Mouse (Mus musculus) liver (tissue): ENCODE results near the gene Mvb12a.

Source experiments
- DNase-seq: peaks from one replicate; pipeline ENCODE4 v3.0.0-alpha.2; 2020; ENCODE audit warnings: mixed read lengths

Gene Mvb12a

DNA sequence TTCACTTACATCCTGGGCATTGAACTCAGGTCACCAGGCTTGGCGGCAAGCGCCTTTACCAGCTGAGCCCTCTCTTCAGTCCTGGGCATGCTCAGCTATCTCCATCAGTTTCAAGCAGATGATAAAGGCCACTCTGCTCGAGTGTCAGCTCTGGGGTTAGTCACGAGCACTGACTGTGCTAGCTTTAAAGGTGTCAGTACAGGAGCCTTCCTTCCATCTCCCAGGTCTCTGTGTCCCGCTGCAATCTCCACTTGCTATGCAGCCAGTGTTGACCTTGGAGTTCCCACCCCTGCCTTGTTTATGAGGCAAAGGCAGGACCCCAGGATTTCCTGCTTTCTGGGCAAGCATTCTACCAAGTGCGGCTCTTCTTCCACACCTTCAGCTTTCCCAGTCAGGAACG is 24.9 kb downstream of the Mvb12a start:
- DNase-seq: no peak

DNA sequence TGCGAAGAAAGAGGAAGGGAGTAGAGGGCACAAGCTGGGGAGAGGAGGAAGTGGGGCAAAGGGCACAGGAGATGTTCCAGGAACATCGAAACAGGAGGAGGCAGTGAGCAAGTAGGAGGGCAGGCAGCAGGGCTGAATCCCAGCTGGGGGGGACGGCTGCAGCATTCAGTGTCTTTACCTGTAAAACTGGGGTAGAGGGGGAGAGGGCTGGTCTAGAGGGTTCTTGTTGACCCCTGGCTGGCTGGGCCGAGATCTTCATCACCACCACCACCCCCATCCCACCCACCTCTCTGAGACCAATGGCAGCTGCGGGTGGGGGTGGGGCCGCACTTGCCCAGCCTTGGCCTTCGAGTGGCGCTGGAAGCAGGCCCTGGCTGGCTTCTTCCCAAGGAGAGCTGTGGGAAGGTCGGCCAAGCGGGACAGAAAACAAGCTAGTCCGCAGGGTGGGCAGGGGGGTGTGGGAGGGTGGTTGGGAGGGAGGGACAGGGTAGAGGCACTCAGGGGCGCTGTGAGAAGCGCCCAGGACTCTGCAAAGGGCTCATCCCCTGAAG is 25.7 kb downstream of the Mvb12a start, which contains the start of gene Slc27a1:
Gene Slc27a1 (plus strand): TSS at position 496 of the 551 bp plus-strand sequence.
- no peak for DNase-seq

DNA sequence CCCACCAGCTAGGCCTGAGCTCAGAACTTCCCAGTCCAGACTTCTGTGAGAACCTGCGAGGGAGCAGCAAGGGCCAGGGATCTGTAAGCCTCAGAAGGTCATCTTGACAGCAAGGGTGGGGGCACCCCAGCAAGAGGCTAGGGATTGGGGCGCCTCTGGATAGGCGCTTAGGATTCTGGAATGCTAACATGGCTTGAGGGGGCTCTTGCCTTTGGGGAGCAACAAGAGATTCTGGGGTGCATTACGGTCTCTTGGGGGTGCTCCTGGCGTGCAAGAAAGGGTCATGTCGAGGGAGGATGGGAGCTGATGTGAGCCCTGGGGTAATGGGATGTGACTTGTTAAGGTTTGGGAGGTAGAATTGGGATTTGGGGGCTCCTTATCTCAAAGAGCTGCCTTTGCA is 26.2 kb downstream of the Mvb12a start:
- DNase-seq: no peak

DNA sequence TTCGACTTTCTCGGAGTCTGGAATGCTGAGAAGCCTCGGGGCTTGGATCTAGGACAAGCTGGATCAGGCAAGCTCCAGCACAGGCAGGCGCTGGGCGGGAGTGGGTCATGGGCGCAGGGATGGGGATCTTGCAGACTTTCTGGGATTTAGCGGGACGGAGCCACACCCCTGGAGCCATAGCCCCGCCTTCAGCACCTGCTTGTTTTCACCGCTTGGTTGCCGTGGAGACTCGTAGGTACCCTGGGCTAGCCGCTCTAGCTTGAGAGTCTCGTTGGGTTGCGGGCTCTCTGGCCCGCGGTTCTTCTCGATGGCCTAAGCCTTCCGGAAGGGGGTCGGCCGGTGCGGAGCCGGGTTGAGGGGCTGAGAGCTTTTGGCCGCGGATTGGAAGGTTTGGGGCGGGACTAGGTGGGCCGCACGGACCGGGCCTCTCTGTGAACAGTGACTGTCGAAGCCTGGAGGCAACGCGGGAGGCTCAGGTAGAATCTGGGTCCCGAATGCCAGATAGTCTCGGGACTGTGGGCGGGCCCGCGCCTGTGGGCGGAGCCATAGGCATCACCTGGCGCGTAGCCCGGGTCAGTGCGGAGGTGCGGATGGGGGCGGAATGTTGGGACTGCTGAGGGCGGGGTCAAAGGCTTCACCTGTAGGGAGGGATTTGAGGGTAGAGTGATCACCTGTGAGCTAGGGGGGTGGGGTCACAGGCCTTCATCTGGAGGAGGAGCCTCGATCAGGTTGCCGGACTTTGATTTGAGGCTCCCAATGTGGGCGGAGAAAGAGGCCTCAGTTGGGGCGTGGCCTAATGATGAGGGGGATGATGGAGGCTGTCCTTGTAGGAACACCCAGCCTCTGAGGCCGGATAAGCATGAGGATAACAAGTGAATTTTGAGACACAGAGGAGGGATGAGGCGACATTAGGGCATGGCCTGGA is 26.9 kb downstream of the Mvb12a start:
- DNase-seq: peak; percentile 79

DNA sequence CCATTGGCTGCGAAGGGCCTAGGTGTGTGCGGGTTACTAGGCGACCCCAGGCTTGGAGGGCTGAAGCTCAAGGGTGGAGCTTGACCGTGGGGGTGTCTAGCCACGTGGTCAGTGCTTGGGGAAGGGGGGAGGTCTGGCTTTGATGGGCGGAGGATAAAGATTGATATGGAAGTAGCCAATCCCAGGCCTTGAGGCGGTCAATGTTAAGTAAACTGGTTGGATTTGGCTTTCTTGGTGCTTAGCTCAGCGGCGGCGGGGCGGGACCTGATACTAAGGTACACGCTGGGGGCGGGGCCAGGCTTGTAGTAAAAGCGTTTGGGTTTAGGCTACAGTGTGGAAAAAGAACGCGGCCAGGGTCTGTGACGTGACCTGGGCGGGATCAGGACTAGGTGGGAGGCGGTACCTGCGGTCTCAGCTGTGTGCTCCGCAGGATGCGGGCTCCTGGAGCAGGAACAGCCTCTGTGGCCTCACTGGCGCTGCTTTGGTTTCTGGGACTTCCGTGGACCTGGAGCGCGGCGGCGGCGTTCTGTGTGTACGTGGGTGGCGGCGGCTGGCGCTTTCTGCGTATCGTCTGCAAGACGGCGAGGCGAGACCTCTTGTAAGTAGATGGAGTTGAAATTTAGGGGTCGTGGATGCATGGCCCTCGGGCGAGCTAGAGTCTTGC is 27.7 kb downstream of the Mvb12a start:
- peak; percentile 87 for DNase-seq

DNA sequence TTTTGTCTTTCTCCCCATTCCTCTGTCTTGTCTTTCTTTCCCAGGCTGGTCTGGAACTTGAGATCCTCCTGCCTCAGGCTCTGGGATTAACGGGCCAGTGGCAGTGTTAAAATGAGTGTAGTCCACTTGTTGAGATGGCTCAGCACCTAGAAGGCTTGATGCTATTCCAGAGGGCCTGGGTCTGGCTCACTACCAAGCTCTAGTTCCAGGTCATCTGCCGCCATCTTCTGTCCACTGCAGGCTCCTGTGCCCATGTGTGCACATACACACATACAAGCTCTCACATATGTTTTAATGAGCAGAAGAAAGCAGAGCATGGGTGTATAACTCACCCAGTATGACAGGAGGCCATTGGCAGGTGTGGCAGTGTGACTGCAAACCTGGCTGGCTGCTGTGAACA is 29.4 kb downstream of the Mvb12a start:
- DNase-seq: no peak

DNA sequence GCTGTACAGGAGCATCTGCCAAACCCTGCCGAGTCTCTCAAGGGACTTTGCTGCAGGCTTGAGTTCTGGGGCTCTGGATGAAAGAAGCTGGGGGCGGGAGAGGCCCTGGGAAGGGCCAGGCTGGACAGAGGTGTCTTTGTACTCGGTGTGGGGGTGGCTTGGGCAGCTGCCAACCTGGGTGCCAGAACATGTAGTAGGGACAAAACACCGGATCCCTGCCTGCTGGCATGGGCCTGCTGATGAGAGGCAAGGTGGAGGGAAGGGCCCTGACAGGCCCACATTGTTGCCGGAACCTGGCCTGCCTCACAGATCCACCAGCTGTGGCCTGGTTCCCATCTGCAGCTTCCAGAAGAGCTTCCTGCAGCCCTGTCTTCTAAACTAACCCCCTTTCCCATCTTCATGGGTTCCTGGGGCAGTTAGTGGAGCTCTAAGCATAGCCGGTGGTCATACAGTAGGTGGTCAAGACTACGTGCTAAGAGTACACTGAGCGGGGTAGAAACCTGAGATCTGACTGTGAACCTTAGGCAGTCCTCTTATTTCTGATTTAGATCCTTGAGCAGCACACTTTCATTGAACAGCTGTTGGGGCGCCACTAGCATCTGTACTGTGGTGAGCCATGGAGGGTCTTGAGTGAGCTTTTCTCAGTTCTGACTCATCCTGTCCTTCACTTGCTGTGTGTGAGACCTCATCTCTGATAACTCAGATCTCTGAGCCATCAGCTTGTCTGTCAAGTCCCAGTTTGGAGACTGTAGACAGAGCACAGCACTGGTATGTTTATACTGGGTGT is 30.3 kb downstream of the Mvb12a start:
- DNase-seq: no peak

DNA sequence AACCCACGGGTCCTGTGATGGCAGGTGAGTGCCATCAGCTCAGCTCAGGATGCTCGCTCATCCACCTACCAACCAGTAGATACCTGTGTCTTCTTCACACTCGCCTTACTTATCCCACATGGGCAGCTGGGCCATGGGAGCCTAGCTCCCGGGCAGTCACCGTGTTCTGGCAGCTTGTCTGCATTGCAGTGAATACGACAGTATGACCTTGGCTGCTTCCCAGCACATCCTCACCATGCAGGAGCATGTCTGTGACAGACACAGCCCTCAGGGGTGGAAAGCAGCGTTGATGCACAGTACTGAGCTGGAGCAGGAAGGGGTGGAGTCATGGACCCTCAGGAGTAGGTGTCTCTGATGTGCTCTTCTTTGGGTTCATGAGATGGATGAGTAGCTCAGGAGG is 31.7 kb downstream of the Mvb12a start:
- no peak for DNase-seq

DNA sequence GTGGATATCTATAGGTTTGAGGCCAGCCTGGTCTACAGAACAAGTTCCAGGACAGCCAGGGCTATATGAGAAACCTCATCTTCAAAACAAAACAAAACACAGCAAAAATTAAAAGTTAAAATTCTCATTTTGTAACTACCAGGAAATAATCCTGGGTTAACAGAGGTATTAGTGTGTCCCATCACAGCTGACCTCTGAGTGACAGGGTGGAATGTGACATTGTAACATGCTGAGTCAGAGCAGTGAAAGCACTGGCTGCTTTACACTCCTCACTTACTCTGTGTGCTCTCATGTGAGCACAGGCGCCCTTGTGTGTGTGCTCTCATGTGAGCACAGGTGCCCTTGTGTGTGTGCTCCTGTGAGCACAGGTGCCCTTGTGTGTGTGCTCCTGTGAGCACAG is 32.3 kb downstream of the Mvb12a start:
- no peak for DNase-seq

DNA sequence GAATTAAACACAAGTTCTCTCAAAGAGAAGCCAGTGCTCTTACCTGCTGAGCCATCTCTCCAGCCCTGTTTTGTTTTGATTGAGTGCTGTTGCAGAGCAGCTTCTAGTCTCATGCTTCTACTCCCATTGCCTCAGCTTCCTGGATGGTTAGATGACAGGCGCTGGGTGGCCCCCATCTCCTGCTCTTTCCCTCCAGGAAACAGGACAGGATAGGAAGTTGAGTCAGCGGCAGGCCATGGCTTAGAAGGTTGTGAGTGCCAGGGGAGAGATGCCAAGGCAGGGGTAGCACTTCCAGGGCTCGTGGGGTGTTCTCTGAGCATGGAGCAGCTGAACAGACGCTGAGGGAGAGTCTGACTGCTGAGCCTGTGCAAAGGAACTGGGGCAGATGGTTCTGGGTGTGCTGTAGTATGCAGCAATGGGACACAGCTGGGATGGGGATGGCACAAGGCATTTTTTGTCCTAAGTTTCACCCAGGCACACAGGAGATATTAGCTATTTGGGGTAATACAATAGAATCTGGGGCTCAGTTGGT is 35.2 kb downstream of the Mvb12a start:
- no peak for DNase-seq

DNA sequence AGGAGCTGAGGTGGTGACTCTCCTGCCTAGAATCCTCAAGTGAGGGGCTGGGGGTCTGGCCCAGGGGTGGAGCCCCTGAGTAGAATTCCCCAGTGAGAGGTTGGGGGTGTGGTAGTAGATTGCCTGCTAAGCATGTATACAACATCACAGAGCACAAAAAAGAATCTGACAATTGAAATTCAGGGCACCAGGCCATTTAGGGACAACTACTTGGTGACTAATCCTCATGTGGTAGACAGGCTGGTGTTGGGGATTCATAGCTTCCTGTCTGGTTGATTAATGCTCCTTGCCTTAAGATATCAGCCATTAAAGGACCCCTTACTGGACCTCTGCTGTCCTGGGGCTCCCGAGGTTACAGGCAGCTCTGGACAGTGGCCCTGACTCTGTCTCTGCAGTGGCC is 36.3 kb downstream of the Mvb12a start:
- DNase-seq: no peak

DNA sequence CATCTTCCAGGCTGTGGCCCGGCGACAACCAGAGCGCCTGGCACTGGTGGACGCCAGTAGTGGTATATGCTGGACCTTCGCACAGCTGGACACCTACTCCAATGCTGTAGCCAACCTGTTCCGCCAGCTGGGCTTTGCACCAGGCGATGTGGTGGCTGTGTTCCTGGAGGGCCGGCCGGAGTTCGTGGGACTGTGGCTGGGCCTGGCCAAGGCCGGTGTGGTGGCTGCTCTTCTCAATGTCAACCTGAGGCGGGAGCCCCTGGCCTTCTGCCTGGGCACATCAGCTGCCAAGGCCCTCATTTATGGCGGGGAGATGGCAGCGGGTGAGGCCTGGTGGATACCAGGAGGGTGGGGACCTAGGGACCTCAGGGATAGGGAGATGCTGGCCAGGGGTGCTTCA is 36.8 kb downstream of the Mvb12a start:
- no peak for DNase-seq

DNA sequence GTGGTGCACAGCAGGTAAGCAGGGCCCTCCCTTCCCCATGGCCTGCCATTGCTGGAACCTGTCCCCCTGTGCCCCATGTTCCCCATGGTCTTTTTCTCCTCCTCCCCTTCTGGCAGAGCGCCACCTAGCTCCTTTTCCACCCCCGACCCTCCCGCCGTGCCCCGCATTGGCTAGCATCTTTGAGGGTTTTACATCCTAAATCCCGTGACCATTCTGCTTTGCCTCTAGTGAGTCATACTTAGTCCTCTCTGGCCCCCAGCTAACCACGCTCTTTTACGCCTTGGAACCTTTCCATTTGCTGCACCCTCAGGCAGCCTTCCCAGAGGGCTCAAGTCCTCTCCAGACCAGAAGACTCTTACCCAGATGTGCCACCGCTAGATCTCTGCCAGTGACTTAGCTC is 37.5 kb downstream of the Mvb12a start:
- no peak for DNase-seq

DNA sequence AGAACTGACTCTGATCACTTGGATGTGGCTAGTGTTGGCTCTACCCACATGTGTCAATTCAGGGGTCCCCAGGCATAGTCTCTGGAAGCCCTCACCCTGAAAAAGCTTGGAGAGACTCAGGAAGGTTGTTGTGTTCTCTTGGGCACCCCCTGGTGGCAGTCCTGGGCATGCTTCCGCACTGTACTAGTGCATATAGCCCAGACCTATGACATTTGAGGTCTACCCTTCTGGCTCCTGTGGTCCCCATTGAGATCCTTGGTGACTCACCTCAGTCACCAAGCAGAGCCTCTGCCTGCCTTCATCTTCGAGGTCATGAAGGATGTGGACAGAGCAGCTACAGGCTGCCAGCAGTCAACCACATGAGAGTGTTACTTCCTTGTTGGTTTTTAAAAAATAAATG is 44.2 kb downstream of the Mvb12a start:
- DNase-seq: peak; percentile 66

DNA sequence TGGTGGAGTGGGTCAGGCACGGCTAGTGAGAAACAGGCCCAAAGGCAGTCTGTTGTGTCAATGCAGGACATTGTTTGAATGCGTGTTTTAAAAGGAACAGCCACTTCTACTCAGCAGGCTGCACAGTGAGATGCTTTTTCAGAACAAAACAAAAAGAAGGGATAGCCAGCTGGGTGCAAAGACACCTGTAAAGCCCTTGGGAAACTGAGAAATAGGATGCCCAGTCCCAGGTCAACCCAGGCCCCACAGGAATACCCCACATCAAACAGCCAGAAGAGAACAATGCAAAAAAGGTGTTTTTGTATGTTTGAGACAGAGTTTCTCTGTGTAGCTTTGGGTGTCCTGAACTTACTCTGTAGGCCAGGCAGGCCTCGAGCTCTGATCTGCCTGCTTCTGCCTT is 46.0 kb downstream of the Mvb12a start:
- no peak for DNase-seq

DNA sequence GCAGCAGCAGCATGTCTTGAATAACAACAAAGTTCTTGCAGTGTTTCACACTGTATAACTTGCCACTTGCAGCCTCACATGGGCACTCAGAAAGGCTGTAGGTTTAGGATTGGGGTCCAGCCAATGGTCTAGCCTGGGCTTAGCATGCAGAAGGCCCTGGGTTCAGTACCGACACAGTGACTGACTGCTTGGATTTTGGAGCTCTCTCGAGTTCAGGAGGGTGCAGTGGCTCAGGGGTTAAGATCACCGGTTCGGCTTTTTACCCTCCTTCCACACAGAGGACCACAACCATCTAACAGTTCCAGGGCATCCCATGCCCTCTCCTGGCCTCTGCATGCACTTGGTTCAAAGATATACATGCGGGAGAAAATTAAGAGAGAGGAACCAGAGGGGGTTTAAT is 48.3 kb downstream of the Mvb12a start:
- DNase-seq: no peak

DNA sequence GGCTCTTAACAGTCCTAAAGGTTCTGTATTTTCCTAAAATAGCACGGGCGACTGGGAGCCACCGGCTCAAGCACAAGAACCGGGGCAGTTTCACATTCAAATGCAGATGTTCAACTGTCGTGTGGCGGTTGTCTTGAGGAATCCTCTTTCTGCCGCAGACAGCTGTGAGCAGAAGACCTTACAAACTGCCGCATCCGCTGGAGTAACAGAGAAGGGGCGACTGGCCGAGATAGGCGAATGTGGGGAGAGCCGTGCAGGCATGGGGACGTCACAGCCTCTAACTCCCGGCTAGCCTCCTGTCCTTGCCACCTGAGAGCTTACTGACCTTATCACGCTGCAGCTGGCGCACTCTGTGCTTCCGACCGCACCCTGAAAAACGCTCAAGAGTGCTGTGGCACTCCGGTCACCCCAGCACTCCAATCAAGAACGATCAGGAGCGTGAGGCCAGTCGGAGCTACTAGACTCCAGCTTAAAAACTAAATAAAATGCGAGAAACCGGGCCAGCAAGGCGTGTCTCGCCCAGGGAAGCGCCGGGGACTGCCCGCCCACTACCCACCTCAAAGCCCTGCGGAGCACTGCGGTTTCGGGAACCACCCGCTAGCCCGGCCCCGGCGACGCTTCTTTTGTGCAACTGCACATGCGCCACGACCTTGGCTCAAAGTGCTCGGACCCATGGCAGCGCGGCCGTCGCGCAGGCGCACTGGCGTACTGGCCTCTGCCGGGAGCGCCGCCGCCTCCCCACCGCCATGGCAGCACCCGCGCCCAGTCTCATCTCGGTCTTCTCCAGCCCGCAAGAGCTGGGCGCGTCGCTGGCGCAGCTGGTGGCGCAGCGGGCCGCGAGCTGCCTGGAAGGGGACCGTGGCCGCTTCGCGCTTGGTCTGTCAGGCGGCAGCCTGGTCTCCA is 49.0 kb downstream of the Mvb12a start, which contains the start of gene Pgls:
Gene Pgls (plus strand): TSS at position 706 of the 903 bp plus-strand sequence.
- DNase-seq: peak; percentile 96

DNA sequence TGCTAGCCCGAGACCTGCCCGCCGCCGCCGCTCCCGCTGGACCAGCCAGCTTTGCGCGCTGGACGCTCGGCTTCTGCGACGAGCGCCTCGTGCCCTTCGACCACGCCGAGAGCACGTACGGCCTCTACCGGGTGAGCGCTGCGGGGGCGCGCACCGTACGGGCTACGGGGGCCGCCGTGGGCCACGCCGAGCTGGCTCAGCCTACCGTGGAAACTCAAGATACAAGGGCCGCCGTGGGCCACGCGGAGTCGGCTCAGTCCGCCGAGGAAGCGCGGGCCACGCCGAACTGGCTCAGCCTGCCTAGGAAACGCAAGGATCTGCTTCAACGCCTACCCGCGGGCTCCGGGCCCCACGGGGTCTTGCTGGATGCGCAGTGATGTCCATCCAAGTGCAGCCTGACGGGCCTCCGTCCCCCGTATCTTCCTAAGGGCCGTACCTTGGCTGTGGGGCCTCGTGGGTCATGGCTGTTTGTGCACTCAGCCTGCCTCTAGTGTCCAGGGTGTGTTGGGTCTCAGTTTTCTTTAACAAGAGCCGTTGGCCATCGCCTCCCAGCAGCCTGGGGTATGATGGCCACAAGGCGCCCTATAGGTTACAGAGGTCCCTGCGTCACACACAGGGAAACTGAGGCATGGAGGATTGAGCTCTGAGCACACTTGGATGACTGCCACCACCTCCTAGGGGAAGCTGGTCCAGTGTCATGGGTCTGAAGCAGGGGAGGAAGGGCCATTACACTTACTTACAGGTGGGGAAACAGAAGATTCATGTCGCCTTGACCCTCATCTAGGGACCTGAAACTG is 49.9 kb downstream of the Mvb12a start:
- no peak for DNase-seq

DNA sequence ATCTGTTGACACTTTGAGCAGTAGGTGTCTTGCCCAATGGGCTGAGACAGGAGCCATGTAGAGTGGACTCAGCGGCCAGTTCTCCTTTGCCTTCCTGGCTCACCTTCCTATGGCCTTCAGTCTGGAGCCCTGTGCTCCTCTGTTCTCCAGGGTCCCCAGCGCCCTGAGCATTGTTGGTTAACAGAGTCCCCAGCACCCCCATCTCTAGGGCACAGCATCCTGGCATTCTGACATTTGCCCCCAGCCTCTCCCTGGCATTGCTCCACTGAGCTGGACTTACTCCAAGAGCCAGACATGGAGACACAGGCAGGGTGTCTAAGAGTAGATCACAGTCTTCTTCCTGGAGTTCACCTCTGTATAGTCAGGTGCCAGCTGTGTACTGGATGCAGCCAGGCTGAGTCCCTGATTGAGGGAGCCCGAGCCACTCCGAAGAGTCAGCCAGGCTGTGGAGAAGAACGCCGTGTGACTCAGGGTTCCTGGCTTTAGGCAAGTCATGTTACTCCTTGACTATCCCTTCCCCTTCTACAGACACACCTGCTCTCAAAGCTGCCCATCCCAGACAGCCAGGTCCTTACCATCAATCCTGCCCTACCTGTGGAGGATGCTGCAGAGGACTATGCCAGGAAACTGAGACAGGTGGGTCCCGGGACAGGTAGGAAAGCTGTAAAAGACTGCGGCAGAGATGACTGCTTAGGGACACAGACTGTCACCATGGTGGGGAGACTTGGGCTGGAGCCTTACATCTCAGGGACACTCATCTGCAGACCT is 51.0 kb downstream of the Mvb12a start:
- no peak for DNase-seq

DNA sequence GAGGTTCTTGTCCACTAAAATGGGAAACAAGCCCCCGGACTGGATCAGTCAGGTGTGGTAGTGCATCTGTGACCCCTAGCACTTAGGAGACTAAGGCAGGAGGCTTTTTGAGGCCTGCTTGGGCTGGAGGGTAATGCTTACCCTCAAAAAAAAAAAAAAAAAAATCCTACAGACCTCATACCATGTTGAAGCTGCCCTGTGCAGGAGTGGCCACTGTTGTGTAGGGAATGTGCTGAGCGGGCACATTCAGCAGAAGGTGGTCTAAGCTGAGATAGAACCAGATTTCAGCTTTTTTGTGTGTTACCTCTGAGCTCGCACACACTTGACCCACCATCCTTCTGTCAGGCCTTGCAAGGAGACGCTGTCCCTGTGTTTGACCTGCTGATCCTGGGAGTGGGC is 51.6 kb downstream of the Mvb12a start:
- no peak for DNase-seq
